Comparison of ENCODE assay signal across 19 mouse cellular contexts in genomic region chr2:170106000-170106399, GRCm38 (mm10). TPM values are rescaled to one million over a fixed set of nuclear protein-coding genes. Genes with fewer than 3 reads are reported as not detected.
DNase-seq lines count a peak whose midpoint lies in the region; ATAC-seq and TF ChIP-seq lines count a peak whose summit lies in the region.
"Had no signal": no experiment of that assay in that cellular context is flagged by ENCODE, and none has a peak within 500 bp of the region (broad histone marks: within the 10 kb centered on the region; RNA-seq: fewer than 3 reads in every experiment).

No protein-coding gene starts in this region.

- TF ChIP-seq CTCF in stomach, postnatal 0 days (IDR thresholded peaks at IDR 0.05; ENCODE audit: low read depth): no peak

- peak; percentile 34 for DNase-seq in adrenal gland, postnatal 14 days
- DNase-seq in adrenal gland, postnatal 10 days: no peak
- no peak for DNase-seq in limb, embryonic 10.5 days (ENCODE audit: low spot score)
- DNase-seq in stomach, postnatal 0 days (ENCODE audit: low spot score): no peak
- DNase-seq: adrenal gland, postnatal 25 days; B cell, adult 2 months; cerebellum, adult 8-10 months; cerebellum, postnatal 14 days; embryo, embryonic 11 days; gastrocnemius, postnatal 14 days; heart, postnatal 36 days had no signal

- peak overlapping the region; percentile 8; the same call in 1 of the 2 replicates for H3K9ac ChIP-seq in limb, embryonic 13.5 days
- H3K9ac ChIP-seq in stomach, embryonic 14.5 days (replicated peaks; ENCODE audit: low read depth, low read length): no peak overlapping the region
- H3K9ac ChIP-seq in stomach, postnatal 0 days (ENCODE audit: low read length): no peak overlapping the region
- H3K9ac ChIP-seq: forebrain, embryonic 12.5 days; heart, embryonic 13.5 days; hindbrain, embryonic 15.5 days had no signal

- 60% methylated on average over 9 of the region's 9 CpGs for WGBS in limb, embryonic 13.5 days
- WGBS in limb, embryonic 10.5 days: 76% methylated on average over 9 of the region's 9 CpGs
- 66% methylated on average over 9 of the region's 9 CpGs for WGBS in stomach, embryonic 14.5 days
- WGBS in stomach, postnatal 0 days: 57% methylated on average over 9 of the region's 9 CpGs

- peaks cover 42% of the 10 kb centered on the region for H3K36me3 ChIP-seq in limb, embryonic 13.5 days
- peaks cover 54% of the 10 kb centered on the region for H3K36me3 ChIP-seq in limb, embryonic 10.5 days
- peaks cover 18% of the 10 kb centered on the region; the same call in 1 of the 2 replicates for H3K36me3 ChIP-seq in stomach, embryonic 14.5 days (ENCODE audit: control insufficient read depth, insufficient read depth, low read length)
- no peaks in the 10 kb centered on the region; the same call in 1 of the 2 replicates for H3K36me3 ChIP-seq in stomach, postnatal 0 days (ENCODE audit: control insufficient read depth, insufficient read depth, low read length)
- H3K36me3 ChIP-seq: hindbrain, embryonic 15.5 days had no signal

- H3K9me3 ChIP-seq in limb, embryonic 13.5 days: no peaks in the 10 kb centered on the region
- no peaks in the 10 kb centered on the region for H3K9me3 ChIP-seq in limb, embryonic 10.5 days (replicated peaks)
- no peaks in the 10 kb centered on the region for H3K9me3 ChIP-seq in stomach, embryonic 14.5 days (ENCODE audit: control insufficient read depth, low read depth, low read length)
- no peaks in the 10 kb centered on the region for H3K9me3 ChIP-seq in stomach, postnatal 0 days (ENCODE audit: control insufficient read depth, low read length)
- H3K9me3 ChIP-seq: forebrain, embryonic 12.5 days; heart, embryonic 13.5 days; hindbrain, embryonic 15.5 days had no signal

- no peaks in the 10 kb centered on the region for H3K27me3 ChIP-seq in limb, embryonic 13.5 days
- H3K27me3 ChIP-seq in limb, embryonic 10.5 days (ENCODE audit: low read depth, poor library complexity, severe bottlenecking): no peaks in the 10 kb centered on the region
- H3K27me3 ChIP-seq in stomach, embryonic 14.5 days (ENCODE audit: control insufficient read depth, insufficient read depth, low read length): no peaks in the 10 kb centered on the region
- no peaks in the 10 kb centered on the region for H3K27me3 ChIP-seq in stomach, postnatal 0 days (ENCODE audit: control insufficient read depth, insufficient read depth, low read length)
- H3K27me3 ChIP-seq: forebrain, embryonic 12.5 days; heart, embryonic 13.5 days; hindbrain, embryonic 15.5 days had no signal

- peaks cover 1% of the 10 kb centered on the region; the same call in 1 of the 2 replicates for H3K4me1 ChIP-seq in limb, embryonic 13.5 days
- peaks cover 7% of the 10 kb centered on the region; the same call in 1 of the 2 replicates for H3K4me1 ChIP-seq in limb, embryonic 10.5 days
- H3K4me1 ChIP-seq in stomach, embryonic 14.5 days (ENCODE audit: control insufficient read depth, insufficient read depth, low read length): no peaks in the 10 kb centered on the region
- no peaks in the 10 kb centered on the region for H3K4me1 ChIP-seq in stomach, postnatal 0 days (replicated peaks; ENCODE audit: control insufficient read depth, insufficient read depth)
- H3K4me1 ChIP-seq: heart, embryonic 13.5 days; hindbrain, embryonic 15.5 days had no signal

- no peak overlapping the region for H3K27ac ChIP-seq in limb, embryonic 13.5 days
- no peak overlapping the region for H3K27ac ChIP-seq in limb, embryonic 10.5 days
- 0 out of 2 replicates have a peak overlapping the region, but pooled peaks have one; percentile 10 for H3K27ac ChIP-seq in stomach, embryonic 14.5 days (ENCODE audit: low read length)
- no peak overlapping the region for H3K27ac ChIP-seq in stomach, postnatal 0 days (replicated peaks)
- H3K27ac ChIP-seq: forebrain, embryonic 12.5 days; heart, embryonic 13.5 days; hindbrain, embryonic 15.5 days had no signal

- H3K4me2 ChIP-seq in limb, embryonic 13.5 days (replicated peaks): no peak overlapping the region
- no peak overlapping the region for H3K4me2 ChIP-seq in stomach, embryonic 14.5 days (replicated peaks; ENCODE audit: low read depth, low read length)
- no peak overlapping the region for H3K4me2 ChIP-seq in stomach, postnatal 0 days (replicated peaks; ENCODE audit: low read depth)
- H3K4me2 ChIP-seq: forebrain, embryonic 12.5 days; heart, embryonic 13.5 days; hindbrain, embryonic 15.5 days had no signal

- no peak for ATAC-seq in limb, embryonic 13.5 days (ENCODE audit: low FRiP score, low read depth)
- no peak for ATAC-seq in stomach, embryonic 14.5 days (ENCODE audit: insufficient number of reproducible peaks, insufficient read depth, low FRiP score, low read depth)
- no peak for ATAC-seq in stomach, postnatal 0 days (ENCODE audit: low FRiP score, low TSS enrichment)
- ATAC-seq in CD4-positive, CD25-positive, alpha-beta regulatory T cell, adult 4 months: no peak
- ATAC-seq: forebrain, embryonic 16.5 days; intestine, embryonic 16.5 days had no signal

- no peak for TF ChIP-seq EP300 in stomach, postnatal 0 days (optimal IDR thresholded peaks at IDR 0.05)

- H3K4me3 ChIP-seq in limb, embryonic 13.5 days: no peak overlapping the region
- no peak overlapping the region for H3K4me3 ChIP-seq in limb, embryonic 10.5 days
- H3K4me3 ChIP-seq in stomach, embryonic 14.5 days (ENCODE audit: low read depth, low read length): no peak overlapping the region
- H3K4me3 ChIP-seq in stomach, postnatal 0 days (ENCODE audit: low read depth, low read length): no peak overlapping the region
- H3K4me3 ChIP-seq: forebrain, embryonic 12.5 days; heart, embryonic 13.5 days; hindbrain, embryonic 15.5 days had no signal

RNA-seq across cellular contexts. Expression of gene Zfp217, which starts 41.9 kb away (rescaled TPM):
- total RNA-seq in adrenal gland, postnatal 14 days (2021): 28.6 and 32.6 TPM in 2 replicates
- total RNA-seq in adrenal gland, postnatal 10 days (2021): 10 to 100 TPM; 22.0 to 31.0 TPM
- polyA plus RNA-seq in limb, embryonic 13.5 days (2015; fragmentation: Nextera tagmentation; extraction: Ambion mirVana): 4.5 and 4.6 TPM in 2 replicates
- 3.9 and 4.1 TPM in 2 replicates for polyA plus RNA-seq in limb, embryonic 10.5 days (2016; fragmentation: Nextera tagmentation; extraction: Ambion mirVana)
- 4.1 and 4.5 TPM in 2 replicates for polyA plus RNA-seq in stomach, embryonic 14.5 days (2014; fragmentation: Nextera tagmentation; extraction: Ambion mirVana)
- polyA plus RNA-seq in stomach, postnatal 0 days (2015; fragmentation: Nextera tagmentation; extraction: Ambion mirVana): 1.5 and 1.7 TPM in 2 replicates
- polyA plus RNA-seq in CD4-positive, CD25-positive, alpha-beta regulatory T cell, adult 4 months (2017; shearing (Covaris generic)): 10 to 100 TPM in 1 of 2 experiments, 1 to 10 TPM in 1; 8.1 to 10.4 TPM
